Mouse (Mus musculus) hindbrain, embryonic 11.5 days (tissue): ENCODE data around the gene Eps8l2. TPM values are rescaled to one million over a fixed set of nuclear protein-coding genes. Genes with fewer than 3 reads are reported as not detected.
A peak's percentile ranks its signal among the peaks of the same experiment; 100 is the strongest.
"Not testable (repeated sequence)": the region's sequence is repeated elsewhere in the genome, so short reads cannot be mapped to it uniquely, and the experiment has no call there.

ENCODE experiments used
- ATAC-seq: fragments of 200-750 bp; cut with Nextera tagmentation; 2 replicates; pipeline ENCODE4 v1.8.0; 2017; ENCODE audit warnings: mild to moderate bottlenecking, moderate TSS enrichment, moderate library complexity; ENCODE audit not compliant: low FRiP score
- DNase-seq: peaks from one replicate; pipeline ENCODE4 v3.0.0-alpha.2; 2015; ENCODE audit warnings: low spot score
- H3K27ac ChIP-seq: fragments of 300-500 bp; sonication (generic); 2 replicates; pipeline ENCODE4 v1.5.1; 2014; ENCODE audit warnings: mild to moderate bottlenecking, low read depth, low read length
- H3K27me3 ChIP-seq: fragments of 300-500 bp; sonication (generic); 2 replicates; pipeline ENCODE4 v1.6.1; 2014; ENCODE audit warnings: mild to moderate bottlenecking, low read length, moderate library complexity, mixed read lengths; ENCODE audit not compliant: control insufficient read depth, insufficient read depth
- H3K36me3 ChIP-seq: fragments of 300-500 bp; sonication (generic); 2 replicates; pipeline ENCODE4 v1.6.1; 2014; ENCODE audit warnings: mild to moderate bottlenecking, low read length, moderate library complexity, mixed read lengths; ENCODE audit not compliant: control insufficient read depth, insufficient read depth
- H3K4me1 ChIP-seq: fragments of 300-500 bp; sonication (generic); replicated peaks from 2 replicates; pipeline ENCODE4 v1.6.1; 2014; ENCODE audit warnings: low read length, mixed read lengths; ENCODE audit not compliant: control insufficient read depth, insufficient read depth
- H3K4me2 ChIP-seq: fragments of 300-500 bp; sonication (generic); replicated peaks from 2 replicates; pipeline ENCODE4 v1.6.1; 2014; ENCODE audit warnings: mild to moderate bottlenecking, low read depth, low read length
- H3K4me3 ChIP-seq: fragments of 300-500 bp; sonication (generic); 2 replicates; pipeline ENCODE4 v1.5.1; 2014; ENCODE audit warnings: low read depth, low read length
- H3K9ac ChIP-seq: fragments of 300-500 bp; sonication (generic); 2 replicates; pipeline ENCODE4 v1.6.1; 2014; ENCODE audit warnings: low read depth, low read length
- H3K9me3 ChIP-seq: fragments of 300-500 bp; sonication (generic); 2 replicates; pipeline ENCODE4 v1.6.1; 2016; ENCODE audit warnings: low read length; ENCODE audit not compliant: control insufficient read depth
- WGBS: fragments of 180-500 bp; shearing (Covaris S2); extraction: QIAGEN DNeasy Blood & Tissue Kit; methylation state at CpG from one replicate; pipeline ENCODE4 v1.1.7; 2014; 5-methylcytosine and 5-hydroxymethylcytosine counted together
- polyA plus RNA-seq: library from polyadenylated mRNA; unstranded; fragments of >200 nt; fragmentation: Nextera tagmentation; extraction: Ambion mirVana; gene quantifications from 2 replicates; pipeline ENCODE4 v1.2.1, GENCODE M21; 2014

Gene Eps8l2
- polyA plus RNA-seq, 1 experiment from 2014 or later = 2.6 TPM

DNA sequence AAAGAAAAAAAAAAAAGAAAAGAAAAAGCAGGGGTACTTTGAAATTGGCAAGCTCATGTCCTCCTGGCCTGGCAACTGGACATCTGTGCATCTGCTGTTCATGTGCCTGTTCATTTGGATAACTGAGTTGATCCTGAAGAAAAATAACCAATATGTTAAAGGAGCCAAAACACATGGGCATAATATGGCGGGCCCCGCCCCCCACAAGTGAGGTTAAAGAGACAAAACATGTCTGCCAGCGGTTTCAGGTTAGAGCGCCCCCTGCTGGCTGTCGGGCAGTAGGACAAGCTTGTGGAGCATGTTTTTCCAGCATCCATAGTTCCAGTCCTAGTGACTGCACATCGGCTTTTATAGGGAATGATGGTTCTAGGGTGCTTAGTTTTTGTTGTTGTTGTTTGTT lies 56.1 kb downstream of the Eps8l2 start:
- ATAC-seq (no peak), DNase-seq (peak; percentile 83)
- 14% methylated on average over 6 of the region's 6 CpGs for WGBS
- Histone ChIP-seq H3K4me2 (no peak overlapping the region), H3K9me3 (no peaks in the 10 kb centered on the region), H3K27me3 (no peaks in the 10 kb centered on the region), H3K27ac (no peak overlapping the region), H3K4me1 (0 out of 2 replicates have a peak, but pooled peaks cover 6% of the 10 kb centered on the region), H3K9ac (no peak overlapping the region), H3K36me3 (peaks cover 2% of the 10 kb centered on the region; the same call in 1 of the 2 replicates), H3K4me3 (no peak overlapping the region)

GRCm38 (mm10) chr7:141395348-141395747 lies 56.7 kb downstream of the Eps8l2 start:
- peaks cover 4% of the 10 kb centered on the region; the same call in 1 of the 2 replicates for H3K36me3 ChIP-seq
- 0 out of 2 replicates have a peak, but pooled peaks cover 6% of the 10 kb centered on the region for H3K4me1 ChIP-seq
- ATAC-seq (no peak), DNase-seq (no peak)
- no peak overlapping the region for H3K4me2 ChIP-seq
- no peak overlapping the region for H3K27ac ChIP-seq
- H3K9me3 ChIP-seq = no peaks in the 10 kb centered on the region
- H3K9ac ChIP-seq = no peak overlapping the region
- 82% methylated on average over 1 of the region's 1 CpGs for WGBS
- no peaks in the 10 kb centered on the region for H3K27me3 ChIP-seq
- no peak overlapping the region for H3K4me3 ChIP-seq

- H3K36me3 ChIP-seq = peaks cover 8% of the 10 kb centered on the region
- H3K4me2 ChIP-seq = no peak overlapping the region
- H3K4me1 ChIP-seq = no peaks in the 10 kb centered on the region
- H3K9ac ChIP-seq = no peak overlapping the region
- DNase-seq = peak; percentile 59
- H3K4me3 ChIP-seq = no peak overlapping the region
- H3K27me3 ChIP-seq = no peaks in the 10 kb centered on the region
- peak; percentile 51; the same call in 1 of the 2 replicates for ATAC-seq
- no peaks in the 10 kb centered on the region for H3K9me3 ChIP-seq
- H3K27ac ChIP-seq = no peak overlapping the region
- 56% methylated on average over 5 of the region's 5 CpGs for WGBS
These were observed 64.6 kb downstream of the Eps8l2 start for GRCm38 (mm10) chr7:141403305-141403704.

GRCm38 (mm10) chr7:141405466-141405865 lies 66.8 kb downstream of the Eps8l2 start:
- no peak for ATAC-seq
- H3K4me3 ChIP-seq = no peak overlapping the region
- WGBS = 87% methylated on average over 4 of the region's 4 CpGs
- no peaks in the 10 kb centered on the region for H3K4me1 ChIP-seq
- DNase-seq = no peak
- no peak overlapping the region for H3K27ac ChIP-seq
- H3K36me3 ChIP-seq = peaks cover 8% of the 10 kb centered on the region
- H3K4me2 ChIP-seq = no peak overlapping the region
- no peaks in the 10 kb centered on the region for H3K27me3 ChIP-seq
- H3K9ac ChIP-seq = no peak overlapping the region
- H3K9me3 ChIP-seq = no peaks in the 10 kb centered on the region

- H3K27ac ChIP-seq, H3K4me2 ChIP-seq, H3K9me3 ChIP-seq, H3K4me3 ChIP-seq, H3K9ac ChIP-seq, H3K4me1 ChIP-seq, ATAC-seq, H3K27me3 ChIP-seq, DNase-seq, H3K36me3 ChIP-seq: not testable (repeated sequence)
- 98% methylated on average over 7 of the region's 7 CpGs for WGBS
These were observed 69.0 kb downstream of the Eps8l2 start for GRCm38 (mm10) chr7:141407670-141408069.

GRCm38 (mm10) chr7:141408833-141409232 lies 70.2 kb downstream of the Eps8l2 start:
- Histone ChIP-seq H3K36me3 (0 out of 2 replicates have a peak, but pooled peaks cover 2% of the 10 kb centered on the region), H3K9ac (no peak overlapping the region), H3K27me3 (no peaks in the 10 kb centered on the region), H3K4me2 (no peak overlapping the region), H3K4me3 (no peak overlapping the region), H3K9me3 (no peaks in the 10 kb centered on the region), H3K4me1 (no peaks in the 10 kb centered on the region), H3K27ac (no peak overlapping the region)
- 16% methylated on average over 11 of the region's 11 CpGs for WGBS
- DNase-seq (peak; percentile 89), ATAC-seq (peak; percentile 63)

GRCm38 (mm10) chr7:141410631-141411030 lies 72.0 kb downstream of the Eps8l2 start:
- no peaks in the 10 kb centered on the region for H3K27me3 ChIP-seq
- H3K4me2 ChIP-seq = no peak overlapping the region
- 90% methylated on average over 8 of the region's 8 CpGs for WGBS
- no peak overlapping the region for H3K4me3 ChIP-seq
- no peaks in the 10 kb centered on the region for H3K4me1 ChIP-seq
- no peak overlapping the region for H3K9ac ChIP-seq
- H3K9me3 ChIP-seq = no peaks in the 10 kb centered on the region
- ATAC-seq (no peak), DNase-seq (no peak)
- H3K27ac ChIP-seq = no peak overlapping the region
- 0 out of 2 replicates have a peak, but pooled peaks cover 2% of the 10 kb centered on the region for H3K36me3 ChIP-seq

- Histone ChIP-seq H3K9ac (no peak overlapping the region), H3K4me3 (no peak overlapping the region), H3K36me3 (0 out of 2 replicates have a peak, but pooled peaks cover 2% of the 10 kb centered on the region), H3K27ac (no peak overlapping the region), H3K27me3 (no peaks in the 10 kb centered on the region), H3K9me3 (no peaks in the 10 kb centered on the region), H3K4me1 (no peaks in the 10 kb centered on the region), H3K4me2 (no peak overlapping the region)
- 88% methylated on average over 1 of the region's 1 CpGs for WGBS
- DNase-seq = no peak
- no peak for ATAC-seq
These were observed 73.0 kb downstream of the Eps8l2 start for GRCm38 (mm10) chr7:141411667-141412066.
